Mouse (Mus musculus): ENCODE measurements at regions not wholly inside any gene's neighbourhood (a gene's known extent, or its start where the extent isn't known, plus 50 kb on each side); places are given as distances from the start of the nearest gene placed in this dataset.

DNA sequence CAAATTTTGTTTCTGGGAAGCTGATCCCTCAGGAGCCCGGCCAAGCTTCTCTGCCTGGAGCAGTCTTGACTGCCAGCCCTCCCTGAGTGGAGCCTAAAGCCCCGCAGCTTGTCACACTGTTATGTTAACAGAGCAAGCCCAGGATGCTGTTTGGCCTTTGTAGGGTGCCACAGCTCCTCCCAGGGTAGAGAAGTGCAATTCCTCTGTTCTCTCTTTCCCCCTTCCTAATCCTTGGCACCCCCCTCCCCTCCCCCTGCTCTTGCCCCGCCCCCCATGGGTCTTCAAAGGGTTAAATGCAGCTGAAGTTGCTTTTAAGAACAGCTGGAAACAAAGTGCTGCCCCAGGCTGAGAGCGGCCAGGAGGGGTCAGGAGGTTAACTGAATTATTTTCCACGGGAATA lies 234.1 kb upstream of the Rgma start:
- 5% methylated on average over 5 of the region's 5 CpGs for WGBS
- no peak overlapping the region for H3K4me2 ChIP-seq (replicated peaks)
- H3K27ac ChIP-seq, result no peak overlapping the region; the same call in 1 of the 2 replicates
- ATAC-seq (ENCODE audit: low FRiP score, low read depth), result peak; percentile 48
- no peak overlapping the region for H3K9ac ChIP-seq
- H3K36me3 ChIP-seq, result no peaks in the 10 kb centered on the region
- no peak overlapping the region for H3K4me3 ChIP-seq
- H3K9me3 ChIP-seq, result no peaks in the 10 kb centered on the region
- peaks cover 61% of the 10 kb centered on the region for H3K4me1 ChIP-seq
- H3K27me3 ChIP-seq, result peaks cover 12% of the 10 kb centered on the region; the same call in 1 of the 2 replicates

DNA sequence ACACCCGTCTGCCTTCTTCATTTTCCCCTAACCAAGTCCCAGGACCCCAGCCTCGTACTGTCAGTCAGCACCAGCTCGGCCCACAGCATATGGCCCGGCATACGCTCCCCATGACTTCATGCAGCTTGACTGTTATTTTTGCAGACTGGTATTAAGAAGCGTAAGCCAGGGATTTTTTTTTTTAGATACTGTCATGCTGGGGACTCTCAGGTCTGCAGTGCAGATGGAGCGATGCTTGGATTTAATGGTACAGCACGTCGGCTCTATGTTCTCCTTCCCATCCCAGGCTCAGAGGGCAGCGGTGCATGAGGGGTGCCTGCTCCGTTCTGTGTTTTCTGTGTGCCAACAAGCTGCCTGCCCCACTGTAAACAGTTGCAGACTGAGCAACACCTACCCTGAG lies 231.4 kb upstream of the Rgma start:
- Histone ChIP-seq H3K4me1 (peaks cover 59% of the 10 kb centered on the region), H3K4me2 (replicated peaks) (no peak overlapping the region), H3K27me3 (peaks cover 6% of the 10 kb centered on the region; the same call in 1 of the 2 replicates), H3K4me3 (no peak overlapping the region), H3K9ac (no peak overlapping the region), H3K36me3 (no peaks in the 10 kb centered on the region), H3K27ac (no peak overlapping the region), H3K9me3 (no peaks in the 10 kb centered on the region)
- ATAC-seq (ENCODE audit: low FRiP score, low read depth), result no peak
- 67% methylated on average over 11 of the region's 11 CpGs for WGBS

DNA sequence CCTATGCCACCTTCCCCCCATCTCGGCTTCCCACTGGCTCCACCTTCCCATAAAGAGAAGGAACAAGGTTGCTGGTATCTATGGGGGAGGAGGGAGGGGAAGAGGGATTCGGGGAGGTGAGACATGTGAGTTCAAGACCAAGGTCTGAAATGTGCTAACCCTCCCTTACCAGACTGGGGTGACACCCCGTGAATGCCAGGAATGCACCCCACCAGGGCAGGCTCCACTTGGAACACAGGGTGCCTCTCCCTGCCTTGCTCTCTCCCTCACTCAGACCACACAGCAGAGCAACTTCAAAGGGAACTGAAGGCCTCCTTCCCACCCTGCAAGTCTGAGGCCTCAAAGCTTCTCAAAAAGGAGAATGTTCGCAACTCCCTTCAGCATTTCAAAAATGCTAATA lies 230.5 kb upstream of the Rgma start:
- Histone ChIP-seq H3K36me3 (no peaks in the 10 kb centered on the region), H3K27ac (no peak overlapping the region), H3K4me3 (no peak overlapping the region), H3K9ac (no peak overlapping the region), H3K4me2 (replicated peaks) (no peak overlapping the region), H3K4me1 (peaks cover 55% of the 10 kb centered on the region), H3K9me3 (no peaks in the 10 kb centered on the region), H3K27me3 (peaks cover 3% of the 10 kb centered on the region; the same call in 1 of the 2 replicates)
- ATAC-seq (ENCODE audit: low FRiP score, low read depth), result no peak
- 18% methylated on average over 4 of the region's 4 CpGs for WGBS

DNA sequence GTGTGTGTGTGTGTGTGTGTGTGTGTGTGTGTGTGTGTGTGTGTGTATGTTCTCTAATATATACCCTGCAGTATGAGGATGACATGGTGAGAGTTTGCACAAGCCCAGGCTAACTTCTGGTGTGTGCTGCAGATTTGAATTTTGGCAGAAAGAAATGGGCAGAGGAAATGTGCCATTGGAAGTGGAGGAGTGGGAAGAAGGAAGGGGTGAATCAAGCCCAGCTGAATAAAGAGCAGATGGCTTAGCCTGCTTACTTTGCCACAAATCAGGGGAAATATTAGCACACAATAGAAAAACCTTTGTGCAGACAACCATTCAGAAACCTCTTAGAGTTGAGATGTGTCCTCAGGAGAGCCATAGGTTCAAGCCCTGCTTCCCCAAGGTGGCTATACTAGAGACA lies 228.1 kb upstream of the Rgma start:
- H3K27me3 ChIP-seq, result no peaks in the 10 kb centered on the region
- H3K9me3 ChIP-seq, result no peaks in the 10 kb centered on the region
- H3K4me1 ChIP-seq, result peaks cover 54% of the 10 kb centered on the region
- no peak overlapping the region for H3K27ac ChIP-seq
- H3K4me2 ChIP-seq (replicated peaks), result no peak overlapping the region
- no peak overlapping the region for H3K4me3 ChIP-seq
- no peak overlapping the region for H3K9ac ChIP-seq
- no peaks in the 10 kb centered on the region for H3K36me3 ChIP-seq
- no peak for ATAC-seq (ENCODE audit: low FRiP score, low read depth)

DNA sequence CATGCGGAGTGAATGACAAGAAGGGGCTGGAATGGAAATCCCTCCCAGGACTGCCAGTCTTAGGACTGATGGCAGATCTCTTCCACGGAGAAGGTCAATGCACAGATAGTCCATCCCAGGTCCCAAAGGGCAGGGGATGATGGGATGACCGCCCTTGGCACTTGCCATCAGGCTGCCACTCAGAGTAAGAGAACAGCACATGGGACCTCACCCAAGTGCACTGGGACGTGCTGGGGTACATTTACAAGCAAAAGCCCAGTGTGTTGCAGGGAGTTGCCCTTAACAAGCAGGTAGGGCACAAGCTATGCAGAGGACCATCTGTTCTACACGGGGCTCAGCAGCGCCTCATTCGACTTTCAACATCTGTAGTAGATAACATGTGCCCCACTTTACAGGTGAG lies 224.9 kb upstream of the Rgma start:
- H3K27ac ChIP-seq, result no peak overlapping the region
- no peak overlapping the region for H3K4me3 ChIP-seq
- 48% methylated on average over 7 of the region's 7 CpGs for WGBS
- H3K27me3 ChIP-seq, result no peaks in the 10 kb centered on the region
- H3K9ac ChIP-seq, result no peak overlapping the region
- no peaks in the 10 kb centered on the region for H3K9me3 ChIP-seq
- peaks cover 40% of the 10 kb centered on the region for H3K4me1 ChIP-seq
- H3K36me3 ChIP-seq, result no peaks in the 10 kb centered on the region
- ATAC-seq (ENCODE audit: low FRiP score, low read depth), result no peak; the same call in 1 of the 2 replicates
- H3K4me2 ChIP-seq (replicated peaks), result no peak overlapping the region

DNA sequence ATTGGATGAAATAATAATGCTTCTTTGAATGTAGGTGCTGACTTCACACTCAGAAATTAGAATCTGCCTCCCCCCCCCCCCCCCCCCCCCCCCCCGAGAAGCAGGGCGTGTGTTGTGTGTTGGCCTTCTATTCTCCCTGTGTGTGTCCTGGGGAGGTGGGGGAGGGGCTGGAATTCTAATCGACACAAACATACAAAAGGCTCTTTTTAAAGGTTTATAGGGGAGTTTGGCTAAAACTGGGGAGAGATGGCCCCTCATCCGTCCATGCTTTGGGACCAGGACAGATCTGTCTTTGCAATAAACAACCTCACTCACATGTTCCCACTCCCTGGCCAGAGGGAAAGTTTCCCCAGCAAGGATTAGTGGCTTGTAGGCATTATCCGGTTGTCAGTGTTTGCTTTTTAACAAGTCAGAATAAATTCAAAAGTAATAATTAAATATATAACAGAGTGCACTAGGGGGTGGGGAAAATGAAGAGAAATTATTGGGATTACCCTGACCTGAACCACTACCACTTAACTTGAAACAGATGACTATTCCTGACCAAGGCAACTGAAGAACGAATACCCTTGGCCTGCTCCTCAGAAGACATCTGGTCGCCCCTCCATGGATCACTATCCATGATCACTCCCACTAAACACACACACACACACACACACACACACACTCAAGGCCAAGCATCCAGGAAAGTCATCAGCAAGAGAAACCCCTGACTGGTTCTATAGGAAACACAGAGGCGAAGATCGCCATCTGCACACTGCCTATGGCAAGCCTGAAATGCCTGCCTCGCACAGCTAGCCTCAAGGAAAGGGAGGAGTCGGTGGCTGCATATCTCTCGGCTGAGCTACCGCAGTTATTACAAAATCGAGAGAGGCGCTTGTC lies 223.5 kb upstream of the Rgma start:
- H3K4me2 ChIP-seq (replicated peaks), result no peak overlapping the region
- no peak overlapping the region; the same call in 1 of the 2 replicates for H3K27ac ChIP-seq
- peaks cover 37% of the 10 kb centered on the region for H3K4me1 ChIP-seq
- H3K27me3 ChIP-seq, result no peaks in the 10 kb centered on the region
- no peak for ATAC-seq (ENCODE audit: low FRiP score, low read depth)
- H3K4me3 ChIP-seq, result no peak overlapping the region
- H3K9me3 ChIP-seq, result no peaks in the 10 kb centered on the region
- no peak overlapping the region for H3K9ac ChIP-seq
- 32% methylated on average over 13 of the region's 15 CpGs for WGBS
- no peaks in the 10 kb centered on the region for H3K36me3 ChIP-seq

DNA sequence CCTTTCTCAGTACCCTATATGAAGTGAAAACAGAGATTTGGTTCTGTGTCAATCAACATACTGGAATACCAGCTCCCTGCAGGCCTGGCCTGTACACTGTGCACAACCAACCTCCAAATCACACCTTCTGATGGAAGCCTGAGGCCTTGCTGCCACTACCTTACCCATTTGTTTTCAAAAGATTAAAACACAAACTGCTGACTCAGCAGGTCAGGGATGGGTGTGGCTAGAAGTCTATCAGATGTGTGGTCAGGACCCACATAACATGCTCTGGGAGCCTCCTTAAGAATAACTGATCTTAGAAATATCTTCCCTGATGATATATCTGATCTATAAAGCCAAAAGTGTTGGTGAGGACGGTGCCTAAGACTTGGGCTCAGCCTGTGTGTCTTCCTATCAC lies 221.6 kb upstream of the Rgma start:
- ATAC-seq (ENCODE audit: low FRiP score, low read depth), result no peak
- Histone ChIP-seq H3K4me2 (replicated peaks) (no peak overlapping the region), H3K4me1 (peaks cover 37% of the 10 kb centered on the region), H3K36me3 (no peaks in the 10 kb centered on the region), H3K9me3 (no peaks in the 10 kb centered on the region), H3K27ac (no peak overlapping the region), H3K4me3 (no peak overlapping the region), H3K27me3 (no peaks in the 10 kb centered on the region), H3K9ac (no peak overlapping the region)
- WGBS, result 92% methylated on average over 1 of the region's 1 CpGs

DNA sequence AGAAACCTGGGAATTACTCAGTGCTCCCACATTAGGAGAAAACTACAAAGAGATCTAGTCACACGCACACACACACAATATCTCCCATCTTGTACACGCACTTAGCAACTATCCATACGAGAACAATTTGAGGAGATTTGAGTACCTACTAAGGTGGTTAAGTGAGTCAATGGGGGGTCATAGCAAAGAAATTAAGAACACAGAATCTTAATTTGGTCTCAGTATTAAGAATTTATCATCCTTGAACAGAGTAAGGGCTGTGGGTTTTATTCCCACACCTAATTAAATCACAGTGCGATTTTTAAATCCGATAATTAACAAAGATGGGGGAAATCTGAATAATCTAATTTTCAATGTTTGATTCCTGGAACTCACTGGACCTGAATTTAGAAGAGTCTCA lies 216.5 kb upstream of the Rgma start:
- ATAC-seq (ENCODE audit: low FRiP score, low read depth), result no peak

DNA sequence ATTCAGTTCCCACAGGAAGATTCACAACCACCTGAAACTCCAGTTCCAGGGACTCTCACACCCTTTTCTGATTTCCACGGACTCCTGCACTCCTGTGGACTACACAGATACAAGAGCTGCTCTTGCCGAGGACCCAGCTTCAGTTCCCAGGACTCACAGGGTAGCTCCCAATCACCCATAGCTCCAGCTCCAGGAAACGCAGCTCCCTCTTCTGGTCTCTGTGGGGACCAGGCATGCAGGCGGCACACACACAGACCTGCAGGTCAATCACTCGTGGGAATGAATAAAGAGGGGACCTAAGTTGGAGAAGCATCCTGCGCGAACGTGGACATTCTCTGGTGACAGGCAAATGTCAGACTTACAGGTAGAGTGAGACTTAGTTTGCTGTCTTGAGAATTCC lies 214.3 kb upstream of the Rgma start:
- Histone ChIP-seq H3K9me3 (no peaks in the 10 kb centered on the region), H3K4me1 (peaks cover 14% of the 10 kb centered on the region), H3K27ac (no peak overlapping the region), H3K4me2 (replicated peaks) (no peak overlapping the region), H3K27me3 (no peaks in the 10 kb centered on the region), H3K9ac (no peak overlapping the region), H3K4me3 (no peak overlapping the region), H3K36me3 (no peaks in the 10 kb centered on the region)
- WGBS, result 77% methylated on average over 8 of the region's 8 CpGs
- no peak for ATAC-seq (ENCODE audit: low FRiP score, low read depth)

More for the DNA sequence above, 216.5 kb upstream of the Rgma start:
- H3K27me3 ChIP-seq, result no peaks in the 10 kb centered on the region
- 82% methylated on average over 5 of the region's 5 CpGs for whole genome bisulfite sequencing
- H3K27ac ChIP-seq, result no peak overlapping the region
- H3K9ac ChIP-seq, result no peak overlapping the region
- no peak overlapping the region for H3K4me3 ChIP-seq
- no peaks in the 10 kb centered on the region for H3K36me3 ChIP-seq
- H3K9me3 ChIP-seq, result no peaks in the 10 kb centered on the region
- H3K4me2 ChIP-seq (replicated peaks), result no peak overlapping the region
- peaks cover 16% of the 10 kb centered on the region for H3K4me1 ChIP-seq

DNA sequence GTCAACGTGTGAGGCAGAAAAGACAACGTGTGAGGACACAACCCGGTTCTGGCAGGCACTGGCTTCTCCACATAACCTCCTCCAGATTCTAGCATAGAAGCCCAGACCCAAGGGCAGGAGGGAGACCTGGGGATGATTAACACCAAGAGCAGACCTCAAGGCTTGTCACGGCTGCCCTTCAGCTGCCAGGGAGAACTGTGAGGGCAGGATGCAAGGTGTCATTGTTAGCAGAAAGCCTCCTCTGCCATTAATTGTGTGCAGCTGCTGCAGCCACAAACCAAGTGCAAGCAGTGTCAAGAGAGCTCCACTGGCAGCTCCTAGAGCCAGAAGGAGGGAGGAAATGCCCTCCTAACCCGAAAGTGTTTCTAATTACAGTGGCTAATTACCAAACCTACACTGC lies 211.6 kb upstream of the Rgma start:
- H3K9ac ChIP-seq, result no peak overlapping the region
- no peak overlapping the region for H3K4me3 ChIP-seq
- 8% methylated on average over 5 of the region's 5 CpGs for WGBS
- H3K4me1 ChIP-seq, result peaks cover 14% of the 10 kb centered on the region
- no peaks in the 10 kb centered on the region for H3K9me3 ChIP-seq
- no peak overlapping the region for H3K27ac ChIP-seq
- H3K27me3 ChIP-seq, result no peaks in the 10 kb centered on the region
- H3K4me2 ChIP-seq (replicated peaks), result no peak overlapping the region
- H3K36me3 ChIP-seq, result no peaks in the 10 kb centered on the region
- no peak for ATAC-seq (ENCODE audit: low FRiP score, low read depth)

DNA sequence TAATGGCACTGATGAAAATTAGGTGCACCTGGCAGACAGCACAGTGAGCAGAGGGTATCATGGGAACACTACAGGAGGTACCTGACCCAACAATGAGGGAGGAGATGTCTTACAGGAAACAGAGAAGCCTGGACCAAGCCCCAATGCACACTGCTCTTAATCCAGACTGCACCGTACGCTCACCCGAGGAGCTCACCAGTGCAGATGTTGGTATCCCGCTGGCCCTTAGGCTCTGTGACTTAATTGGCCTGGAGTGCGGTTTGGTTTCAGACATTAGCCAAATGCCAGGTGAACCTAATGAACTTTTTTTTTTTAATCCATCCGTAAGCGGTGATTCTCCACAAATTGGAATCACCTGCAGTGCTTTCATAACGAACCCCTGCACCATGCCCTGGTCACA lies 209.8 kb upstream of the Rgma start:
- Histone ChIP-seq H3K27me3 (no peaks in the 10 kb centered on the region), H3K4me2 (replicated peaks) (no peak overlapping the region), H3K9ac (no peak overlapping the region), H3K4me1 (peaks cover 14% of the 10 kb centered on the region), H3K36me3 (no peaks in the 10 kb centered on the region), H3K27ac (no peak overlapping the region), H3K9me3 (no peaks in the 10 kb centered on the region), H3K4me3 (no peak overlapping the region)
- 26% methylated on average over 8 of the region's 8 CpGs for WGBS
- ATAC-seq (ENCODE audit: low FRiP score, low read depth), result no peak

DNA sequence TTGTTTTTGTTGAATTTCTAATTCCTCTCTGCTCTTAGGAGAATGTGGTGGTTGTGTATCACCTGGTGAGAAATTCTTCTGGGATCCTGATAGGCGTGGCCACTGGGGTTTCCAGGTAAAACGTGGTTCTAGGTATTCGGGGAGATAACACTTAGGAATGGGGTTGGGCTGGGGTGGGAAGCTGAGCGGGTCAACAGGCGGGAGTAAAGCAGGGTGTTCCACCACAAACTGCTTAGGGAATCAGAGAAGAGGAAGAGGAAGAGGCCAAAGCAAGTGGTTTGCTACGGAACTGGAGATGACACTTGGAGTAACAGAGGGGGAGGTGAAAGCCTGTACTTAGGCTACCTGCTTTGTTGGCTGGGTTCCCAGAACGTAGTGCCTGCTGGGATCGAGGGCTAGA lies 205.9 kb upstream of the Rgma start:
- Histone ChIP-seq H3K4me1 (peaks cover 5% of the 10 kb centered on the region; the same call in 1 of the 2 replicates), H3K27me3 (no peaks in the 10 kb centered on the region), H3K9ac (no peak overlapping the region), H3K9me3 (no peaks in the 10 kb centered on the region), H3K4me3 (no peak overlapping the region), H3K36me3 (no peaks in the 10 kb centered on the region), H3K27ac (no peak overlapping the region), H3K4me2 (replicated peaks) (no peak overlapping the region)
- ATAC-seq (ENCODE audit: low FRiP score, low read depth), result no peak
- WGBS, result 77% methylated on average over 8 of the region's 8 CpGs

DNA sequence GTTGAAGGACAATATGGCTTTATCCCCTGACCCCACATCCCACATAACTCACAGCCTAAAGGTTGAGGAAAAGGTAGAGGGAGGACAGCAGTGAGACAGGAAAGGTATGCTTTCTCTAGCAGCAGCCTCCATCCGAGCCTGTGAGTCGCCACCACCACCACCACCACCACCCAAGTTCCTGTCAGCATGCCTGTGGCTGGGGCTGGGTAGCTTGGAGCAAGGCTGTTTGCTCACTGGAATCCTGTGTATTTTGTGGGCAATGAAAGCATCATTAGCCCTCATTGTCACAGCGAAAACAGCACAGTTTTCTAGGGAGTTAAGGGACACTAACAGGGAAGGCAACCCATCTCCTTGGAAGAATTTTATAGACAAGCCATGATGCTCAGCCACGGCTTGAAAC lies 202.7 kb upstream of the Rgma start:
- H3K27ac ChIP-seq, result no peak overlapping the region
- no peaks in the 10 kb centered on the region for H3K4me1 ChIP-seq
- 71% methylated on average over 4 of the region's 4 CpGs for WGBS
- no peak for ATAC-seq (ENCODE audit: low FRiP score, low read depth)
- H3K4me3 ChIP-seq, result no peak overlapping the region
- H3K9me3 ChIP-seq, result no peaks in the 10 kb centered on the region
- no peak overlapping the region for H3K4me2 ChIP-seq (replicated peaks)
- H3K36me3 ChIP-seq, result no peaks in the 10 kb centered on the region
- no peak overlapping the region for H3K9ac ChIP-seq
- H3K27me3 ChIP-seq, result no peaks in the 10 kb centered on the region
